Mouse (Mus musculus) CD4-positive, CD25-positive, alpha-beta regulatory T cell, adult 2 months (primary cell): ENCODE data around the gene Ano6.
A peak's percentile ranks its signal among the peaks of the same experiment; 100 is the strongest.

Source experiments
- DNase-seq: peaks from one replicate; pipeline ENCODE4 v3.0.0-alpha.2; 2012; ENCODE audit warnings: low read depth, low spot score

Gene Ano6

DNA sequence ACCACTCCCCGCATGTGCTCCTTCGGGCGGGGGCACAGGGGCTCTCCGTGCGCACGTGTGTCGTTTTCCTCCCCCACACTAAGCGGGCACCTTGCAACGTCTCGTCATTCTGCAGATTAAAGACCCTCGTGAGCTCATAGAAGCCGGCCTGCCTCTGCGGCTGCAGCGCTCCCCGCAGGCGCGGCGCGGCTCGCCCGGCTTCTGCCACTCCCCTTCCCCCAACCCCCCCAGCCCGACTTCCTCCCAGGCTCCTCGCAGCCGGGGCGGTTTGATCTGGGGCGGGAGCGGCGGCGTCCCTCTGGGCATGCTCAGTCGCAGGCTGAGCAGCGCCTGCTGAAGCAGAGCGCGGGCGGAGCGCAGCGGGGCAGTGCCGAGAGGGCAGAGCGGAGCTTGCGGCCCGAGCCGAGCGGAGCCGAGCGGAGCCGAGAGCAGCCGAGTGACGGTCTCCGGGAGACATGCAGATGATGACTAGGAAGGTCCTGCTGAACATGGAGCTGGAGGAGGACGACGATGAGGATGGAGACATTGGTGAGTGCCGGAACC lies at the start of gene Ano6:
Gene Ano6, plus strand, starts transcription at position 315 of the 543 bp plus-strand sequence.
- DNase-seq, result peak; percentile 97

DNA sequence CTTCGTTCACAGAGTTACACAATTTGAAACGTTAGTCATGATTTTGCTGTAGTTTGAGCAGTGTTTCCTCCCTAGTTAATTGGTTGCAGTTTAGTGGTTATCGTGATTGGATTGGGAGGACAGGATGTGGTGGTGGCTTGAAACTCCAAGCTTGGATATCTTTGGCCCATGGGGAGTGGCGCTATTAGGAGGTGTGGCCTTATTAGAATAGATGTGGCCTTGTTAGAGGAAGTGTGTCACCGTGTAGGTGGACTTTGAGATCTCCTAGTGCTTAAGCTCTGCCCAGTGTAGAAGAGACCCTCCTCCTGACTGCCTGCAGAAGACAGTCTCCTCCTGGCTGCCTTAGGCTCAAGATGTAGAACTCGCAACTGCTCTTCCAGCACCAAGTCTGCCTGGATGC lies 47.7 kb upstream of the Ano6 start:
- DNase-seq, result no peak

- no peak for DNase-seq
Observed at GRCm38 (mm10) chr15:95743856-95744255, 46.8 kb upstream of the Ano6 start.

- DNase-seq, result no peak
Observed at GRCm38 (mm10) chr15:95745346-95746106, 45.1 kb upstream of the Ano6 start.

GRCm38 (mm10) chr15:95746513-95746912 lies 44.1 kb upstream of the Ano6 start:
- DNase-seq, result no peak

- DNase-seq, result no peak
Observed at GRCm38 (mm10) chr15:95746955-95747931, 43.4 kb upstream of the Ano6 start.

DNA sequence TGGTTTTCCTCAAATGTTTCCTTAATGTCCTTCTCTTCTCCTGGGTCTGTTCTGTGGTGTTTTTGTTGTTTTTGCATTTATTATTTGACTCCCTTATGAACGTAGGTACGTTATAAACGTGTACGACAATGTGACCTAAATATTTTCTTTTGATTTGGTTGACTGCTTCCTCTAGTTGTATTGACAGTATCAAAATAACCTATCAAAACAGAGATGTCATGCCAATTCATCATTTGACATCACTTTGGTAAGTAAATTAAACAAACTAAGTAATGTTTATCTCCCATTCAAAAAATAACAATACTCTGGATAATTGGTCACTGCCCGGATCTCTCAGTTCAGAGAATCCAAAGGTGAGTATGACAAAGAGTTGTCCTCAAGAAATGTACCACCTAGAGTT lies 41.4 kb upstream of the Ano6 start:
- no peak for DNase-seq

GRCm38 (mm10) chr15:95750038-95750437 lies 40.6 kb upstream of the Ano6 start:
- DNase-seq, result no peak

DNA sequence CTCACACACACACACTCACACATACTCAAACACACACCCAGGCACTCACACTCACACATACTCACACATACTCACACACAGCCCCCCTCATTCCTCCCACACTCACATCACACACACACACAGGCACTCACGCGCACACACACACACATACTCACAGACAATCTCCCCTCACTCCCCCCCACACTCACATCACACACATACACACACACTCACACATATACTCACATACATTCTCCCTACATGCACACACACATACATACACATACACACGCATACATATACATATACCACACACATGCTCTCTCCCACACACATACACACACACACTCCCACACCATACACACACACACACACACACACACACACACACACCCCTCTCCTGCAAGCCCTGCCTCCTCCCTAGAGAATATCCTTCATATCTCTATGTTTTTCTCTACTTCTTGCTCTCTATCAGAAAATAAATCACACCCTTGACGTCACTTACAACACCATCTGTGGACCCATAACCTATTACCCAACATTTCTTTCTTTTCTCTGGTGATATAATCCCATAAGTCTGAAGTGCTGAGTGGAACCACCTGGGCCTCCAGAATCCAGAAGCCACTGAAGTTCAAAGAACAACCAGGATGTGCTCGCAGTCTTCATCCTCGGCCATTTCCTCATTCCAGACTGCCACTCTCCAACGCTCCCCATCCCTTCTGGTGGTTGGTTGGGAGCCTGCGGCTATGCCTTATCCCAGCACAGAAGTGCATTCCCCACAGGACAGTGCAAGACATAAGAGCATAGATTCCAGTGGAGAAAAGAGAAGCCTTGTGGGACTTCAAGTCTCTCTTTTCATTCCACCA lies 38.6 kb upstream of the Ano6 start:
- no peak for DNase-seq

DNA sequence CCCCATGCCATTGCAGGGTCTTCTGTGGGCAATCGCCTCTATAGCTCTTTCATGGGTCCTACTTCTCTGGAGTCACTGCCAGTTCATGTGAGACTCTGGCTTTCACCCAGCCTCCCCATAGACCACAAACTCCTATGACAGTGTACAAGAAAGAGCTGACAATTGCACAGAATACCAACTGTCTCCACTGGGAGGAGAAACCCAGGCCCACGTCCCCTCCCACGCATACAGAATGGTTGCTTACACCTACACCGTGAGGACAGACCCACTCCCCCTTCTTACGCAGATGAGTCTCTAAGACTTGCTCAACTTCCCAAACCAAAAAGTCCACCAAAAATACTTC lies 38.0 kb upstream of the Ano6 start:
- no peak for DNase-seq

- no peak for DNase-seq
Observed at GRCm38 (mm10) chr15:95753031-95753430, 37.6 kb upstream of the Ano6 start.

DNA sequence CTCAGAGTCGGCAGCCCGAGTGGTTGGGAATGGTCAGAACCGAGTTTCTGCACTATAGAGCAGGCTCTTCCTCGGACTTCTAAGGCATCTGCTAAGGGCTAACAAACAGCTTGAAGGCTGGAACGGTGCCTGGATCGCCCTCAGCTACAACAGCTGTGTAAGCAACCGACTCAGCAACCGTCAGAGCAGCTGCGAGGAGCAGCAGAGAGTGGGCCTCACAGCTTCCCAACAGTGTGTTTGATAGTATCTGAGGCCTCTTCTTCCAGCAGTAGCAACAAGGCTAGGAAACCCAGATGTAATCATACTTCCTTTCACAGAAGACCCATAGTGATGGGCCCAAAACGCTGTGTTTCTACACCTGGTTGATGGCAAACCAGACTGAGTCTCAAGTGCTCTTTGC lies 33.5 kb upstream of the Ano6 start:
- DNase-seq, result peak; percentile 5

- no peak for DNase-seq
Observed at GRCm38 (mm10) chr15:95758069-95758468, 32.6 kb upstream of the Ano6 start.

DNA sequence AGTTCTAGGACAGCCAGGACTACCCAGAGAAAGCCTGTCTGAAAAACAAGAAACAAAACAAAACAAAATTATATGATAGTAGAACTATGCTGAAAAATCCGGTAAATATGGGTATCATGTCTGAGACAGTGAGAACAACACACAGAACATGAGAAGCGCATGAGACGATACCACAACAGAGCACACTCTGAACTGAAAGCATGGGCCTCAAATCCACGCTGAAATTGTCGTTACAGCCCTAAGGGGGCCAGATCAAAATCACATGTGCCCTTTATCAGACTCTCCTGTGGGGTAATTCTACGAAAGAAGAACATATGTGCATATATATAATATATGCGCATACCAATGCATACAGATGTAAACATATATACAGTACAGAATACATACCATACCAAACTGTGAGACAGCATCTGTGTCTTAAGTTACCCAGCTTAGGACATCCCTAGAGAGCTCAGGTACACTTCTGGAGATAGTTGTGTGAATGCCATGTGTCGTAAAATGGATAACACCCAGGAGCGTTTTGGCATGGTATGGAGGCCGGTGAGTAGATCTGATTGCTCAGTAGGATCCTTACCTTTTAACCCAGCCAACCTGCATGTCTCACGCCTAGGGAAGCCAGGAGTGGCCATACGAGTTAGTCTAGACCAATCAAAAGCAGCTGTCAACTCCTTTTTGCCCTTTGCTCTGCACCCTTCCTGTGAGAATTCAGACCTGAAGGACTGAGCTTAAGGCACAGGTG lies 31.8 kb upstream of the Ano6 start:
- no peak for DNase-seq

- DNase-seq, result no peak
Observed at GRCm38 (mm10) chr15:95759857-95760256, 30.8 kb upstream of the Ano6 start.

GRCm38 (mm10) chr15:95761420-95761819 lies 29.2 kb upstream of the Ano6 start:
- DNase-seq, result no peak

- DNase-seq, result peak; percentile 74
Observed at GRCm38 (mm10) chr15:95762661-95763303, 27.9 kb upstream of the Ano6 start.

DNA sequence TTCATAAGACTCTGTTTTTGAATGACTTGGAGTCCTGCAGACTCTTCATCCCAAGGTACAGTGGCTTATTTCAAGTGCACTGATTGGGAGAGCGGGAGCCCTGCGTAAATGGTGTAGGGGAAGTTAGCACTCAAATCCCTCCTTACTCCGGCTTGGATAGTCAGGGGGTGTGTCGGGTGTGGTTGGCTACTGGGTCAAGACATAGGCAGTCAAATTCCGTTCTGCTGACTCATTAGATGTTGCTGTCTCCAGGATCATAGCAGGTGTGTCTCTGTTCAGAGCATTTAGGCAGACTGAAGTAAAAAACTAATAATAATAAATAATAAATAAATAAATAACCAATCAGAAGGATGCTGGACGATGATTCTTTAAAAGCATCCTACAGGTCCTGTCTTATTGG lies 27.2 kb upstream of the Ano6 start:
- no peak for DNase-seq

DNA sequence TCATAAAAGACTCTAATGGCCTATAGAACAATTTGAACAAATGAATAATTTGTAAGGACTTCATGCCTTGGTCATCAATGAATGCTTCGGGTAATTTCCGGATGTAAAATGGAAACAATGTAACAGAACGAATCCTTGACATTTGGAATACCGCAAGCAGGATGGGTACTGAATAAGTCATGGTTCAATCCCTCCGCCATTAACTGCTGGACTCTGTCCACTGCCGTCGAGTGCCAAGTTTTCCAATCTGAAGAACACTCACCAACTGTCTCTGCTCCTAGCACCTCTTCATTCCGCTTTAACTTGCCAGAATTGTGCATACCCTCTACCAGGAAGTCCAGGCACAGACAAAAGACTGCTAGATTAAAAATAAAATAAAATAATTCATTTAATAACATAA lies 25.4 kb upstream of the Ano6 start:
- DNase-seq, result no peak

GRCm38 (mm10) chr15:95765936-95766335 lies 24.7 kb upstream of the Ano6 start:
- DNase-seq, result no peak
